Mouse (Mus musculus) CH12.LX (cell line): ENCODE data around the gene Aldh3b1. TPM values are rescaled to one million over a fixed set of nuclear protein-coding genes. Genes with fewer than 3 reads are reported as not detected.

ENCODE experiments used
- DNase-seq: peaks from one replicate; pipeline ENCODE4 v3.0.0-alpha.2; 2013; ENCODE audit errors: extremely low read depth
- H3K27ac ChIP-seq: 2 replicates; pipeline ENCODE4 v1.5.1; 2012; ENCODE audit warnings: low read depth, mild to moderate bottlenecking, control low read depth, moderate library complexity; ENCODE audit not compliant: insufficient read depth
- H3K27me3 ChIP-seq: replicated peaks from 2 replicates; pipeline ENCODE3; 2012; ENCODE audit warnings: inconsistent platforms
- H3K36me3 ChIP-seq, 2 experiments: replicated peaks in 1 of 2; 2 replicates each; pipeline versions ENCODE3 to v1.6.1; 2012; ENCODE audit warnings: inconsistent platforms in 1 of 2, low read length in 1 of 2, mild to moderate bottlenecking in 1 of 2, mixed read lengths in 1 of 2, moderate library complexity in 1 of 2; ENCODE audit not compliant: control insufficient read depth in 1 of 2, insufficient read depth in 1 of 2
- H3K4me1 ChIP-seq, 2 experiments: 2 replicates each; pipeline ENCODE4 v1.6.1; 2012; ENCODE audit warnings: inconsistent platforms in 1 of 2, moderate library complexity in 1 of 2; ENCODE audit not compliant: insufficient read depth in 2 of 2, control insufficient read depth in 1 of 2
- H3K4me2 ChIP-seq: 2 replicates; pipeline ENCODE4 v1.6.1; 2012; ENCODE audit warnings: low read depth, mild to moderate bottlenecking, control low read depth; ENCODE audit not compliant: poor library complexity, insufficient read depth, severe bottlenecking
- H3K4me3 ChIP-seq, 3 experiments: fragments of 150-350 bp in 1 of 3; sonication (generic) in 1 of 3; replicated peaks in 1 of 3; 2 replicates each; pipeline versions ENCODE3 to v1.5.1; 2011 to 2012; ENCODE audit warnings: low read depth in 2 of 3, low read length in 2 of 3, mild to moderate bottlenecking in 2 of 3, moderate library complexity in 2 of 3, control low read depth in 1 of 3, improper control_type of control experiment in 1 of 3, inconsistent platforms in 1 of 3, mixed read lengths in 1 of 3; ENCODE audit not compliant: poor library complexity in 1 of 3
- H3K79me2 ChIP-seq: replicated peaks from 2 replicates; pipeline ENCODE4 v1.6.1; 2012; ENCODE audit warnings: mild to moderate bottlenecking, moderate library complexity; ENCODE audit not compliant: control insufficient read depth, poor library complexity, insufficient read depth, severe bottlenecking; ENCODE audit errors: extremely low read depth
- H3K9ac ChIP-seq: 2 replicates; pipeline ENCODE4 v1.6.1; 2012; ENCODE audit warnings: low read depth, mild to moderate bottlenecking, control low read depth, moderate library complexity; ENCODE audit not compliant: insufficient read depth
- H3K9me3 ChIP-seq: replicated peaks from 2 replicates; pipeline ENCODE3; 2012; ENCODE audit warnings: low read length, inconsistent platforms, mixed read lengths
- BHLHE40 ChIP-seq: IDR thresholded peaks from 2 replicates; pipeline ENCODE4 v1.6.1; 2011; ENCODE audit warnings: mild to moderate bottlenecking, low read depth, low read length, improper control_type of control experiment
- CHD1 ChIP-seq: IDR thresholded peaks from 2 replicates; pipeline ENCODE4 v1.6.1; 2012; ENCODE audit warnings: low read depth, low read length, improper control_type of control experiment, inconsistent platforms
- CHD2 ChIP-seq: IDR thresholded peaks from 2 replicates; pipeline ENCODE4 v1.6.1; 2011; ENCODE audit warnings: low read length, improper control_type of control experiment
- CTCF ChIP-seq, 2 experiments: IDR thresholded peaks in 1 of 2; conservative IDR thresholded peaks in 1 of 2; 2 replicates each; pipeline ENCODE4 v1.5.1; 2011 to 2012; ENCODE audit warnings: low read depth in 2 of 2, low read length in 2 of 2, improper control_type of control experiment in 1 of 2, inconsistent platforms in 1 of 2, mild to moderate bottlenecking in 1 of 2, moderate library complexity in 1 of 2
- E2F4 ChIP-seq: IDR thresholded peaks from 2 replicates; pipeline ENCODE4 v1.6.1; 2011; ENCODE audit warnings: low read depth, low read length, improper control_type of control experiment; ENCODE audit not compliant: insufficient replicate concordance
- ELF1 ChIP-seq: IDR thresholded peaks from 2 replicates; pipeline ENCODE4 v1.6.1; 2014; ENCODE audit warnings: low read depth, mild to moderate bottlenecking, inconsistent platforms, low read length, improper control_type of control experiment
- EP300 ChIP-seq: IDR thresholded peaks from 2 replicates; pipeline ENCODE4 v1.6.1; 2011; ENCODE audit warnings: low read length, improper control_type of control experiment
- ETS1 ChIP-seq: conservative IDR thresholded peaks from 2 replicates; pipeline ENCODE4 v1.6.1; 2012; ENCODE audit warnings: low read depth, mild to moderate bottlenecking, inconsistent platforms, low read length, improper control_type of control experiment, moderate library complexity
- GABPA ChIP-seq: IDR thresholded peaks from 2 replicates; pipeline ENCODE4 v1.6.1; 2012; ENCODE audit warnings: low read depth, low read length, improper control_type of control experiment, inconsistent platforms; ENCODE audit not compliant: insufficient replicate concordance
- HCFC1 ChIP-seq: IDR thresholded peaks from 2 replicates; pipeline ENCODE4 v1.6.1; 2012; ENCODE audit warnings: low read depth, mild to moderate bottlenecking, inconsistent platforms, low read length, improper control_type of control experiment
- JUN ChIP-seq: IDR thresholded peaks from 2 replicates; pipeline ENCODE4 v1.6.1; 2011; ENCODE audit warnings: low read depth, mild to moderate bottlenecking, low read length, improper control_type of control experiment, moderate library complexity; ENCODE audit not compliant: insufficient read depth
- JUND ChIP-seq: conservative IDR thresholded peaks from 2 replicates; pipeline ENCODE4 v1.6.1; 2011; ENCODE audit warnings: low read depth, low read length, improper control_type of control experiment
- MAFK ChIP-seq: IDR thresholded peaks from 2 replicates; pipeline ENCODE4 v1.6.1; 2011; ENCODE audit warnings: low read length, improper control_type of control experiment; ENCODE audit not compliant: insufficient replicate concordance
- MAX ChIP-seq: IDR thresholded peaks from 2 replicates; pipeline ENCODE4 v1.6.1; 2011; ENCODE audit warnings: low read length, improper control_type of control experiment
- MAZ ChIP-seq: IDR thresholded peaks from 2 replicates; pipeline ENCODE4 v1.6.1; 2012; ENCODE audit warnings: low read depth, mild to moderate bottlenecking, inconsistent platforms, low read length, improper control_type of control experiment, moderate library complexity
- MEF2A ChIP-seq: IDR thresholded peaks from 2 replicates; pipeline ENCODE4 v1.6.1; 2014; ENCODE audit warnings: low read depth, mild to moderate bottlenecking, inconsistent platforms, low read length, improper control_type of control experiment, borderline replicate concordance
- MXI1 ChIP-seq: IDR thresholded peaks from 2 replicates; pipeline ENCODE4 v1.6.1; 2011; ENCODE audit warnings: mild to moderate bottlenecking, low read depth, low read length, improper control_type of control experiment
- MYC ChIP-seq: IDR thresholded peaks from 2 replicates; pipeline ENCODE4 v1.6.1; 2011; ENCODE audit warnings: low read depth, mild to moderate bottlenecking, improper control_type of control experiment, low read length
- NELFE ChIP-seq: IDR thresholded peaks from 2 replicates; pipeline ENCODE4 v1.6.1; 2011; ENCODE audit warnings: low read depth, low read length, improper control_type of control experiment
- NRF1 ChIP-seq: IDR thresholded peaks from 2 replicates; pipeline ENCODE4 v1.6.1; 2014; ENCODE audit warnings: low read depth, mild to moderate bottlenecking, inconsistent platforms, low read length, improper control_type of control experiment, moderate library complexity
- PAX5 ChIP-seq: IDR thresholded peaks from 2 replicates; pipeline ENCODE4 v1.6.1; 2012; ENCODE audit warnings: low read length, inconsistent platforms, mixed read lengths
- POLR2A ChIP-seq: IDR thresholded peaks from 2 replicates; pipeline ENCODE4 v1.6.1; 2011; ENCODE audit warnings: low read depth, mild to moderate bottlenecking, improper control_type of control experiment, low read length
- POLR2AphosphoS2 ChIP-seq: IDR thresholded peaks from 2 replicates; pipeline ENCODE4 v1.6.1; 2011; ENCODE audit warnings: low read depth, low read length, improper control_type of control experiment
- SIN3A ChIP-seq: IDR thresholded peaks from 2 replicates; pipeline ENCODE4 v1.6.1; 2012; ENCODE audit warnings: low read length, improper control_type of control experiment, inconsistent platforms
- SMC3 ChIP-seq: IDR thresholded peaks from 2 replicates; pipeline ENCODE4 v1.6.1; 2011; ENCODE audit warnings: low read depth, low read length, improper control_type of control experiment
- TCF12 ChIP-seq: IDR thresholded peaks from 2 replicates; pipeline ENCODE4 v1.6.1; 2014; ENCODE audit warnings: low read depth, mild to moderate bottlenecking, inconsistent platforms, low read length, improper control_type of control experiment
- USF2 ChIP-seq: conservative IDR thresholded peaks from 2 replicates; pipeline ENCODE4 v1.6.1; 2011; ENCODE audit warnings: low read depth, low read length, improper control_type of control experiment
- ZC3H11A ChIP-seq: IDR thresholded peaks from 2 replicates; pipeline ENCODE4 v1.6.1; 2012; ENCODE audit warnings: low read depth, mild to moderate bottlenecking, inconsistent platforms, low read length, improper control_type of control experiment
- ZMIZ1 ChIP-seq: IDR thresholded peaks from 2 replicates; pipeline ENCODE4 v1.6.1; 2012; ENCODE audit warnings: low read depth, mild to moderate bottlenecking, inconsistent platforms, low read length, improper control_type of control experiment
- dilution Hi-C: fragments of 300-500 bp; cut with MboI; formaldehyde crosslinking; loops from 2 replicates; pipeline ENCODE4 v1.14.3; 2020; ENCODE audit warnings: low sequenced_read_pairs; ENCODE audit not compliant: extremely low pct_unique_long_range_greater_than_20kb, extremely low pct_ligation_motif_present
- in situ Hi-C: fragments of 300-500 bp; cut with MboI; formaldehyde crosslinking; loops from 3 replicates; pipeline ENCODE4 v1.14.3; 2019; ENCODE audit warnings: low sequenced_read_pairs, low pct_ligation_motif_present, low pct_unique_long_range_greater_than_20kb, mixed read lengths
- polyA plus RNA-seq: library from polyadenylated mRNA; unstranded; fragments of >175 nt; gene quantifications from 2 replicates; pipeline ENCODE4 v1.2.1, GENCODE M21; 2012; ENCODE audit warnings: low read depth; ENCODE audit not compliant: insufficient read length
- total RNA-seq, 2 experiments: library from RNA; depleted of rRNA; stranded (reverse); fragments of 300-350 nt in 1 of 2; fragments of >200 nt in 1 of 2; gene quantifications; 2 replicates each; pipeline ENCODE4 v1.2.3; 2012 to 2014

The Aldh3b1 gene
- total and polyA plus RNA-seq, 3 experiments: 5.9 to 8.1 (median 8.1) TPM

DNA sequence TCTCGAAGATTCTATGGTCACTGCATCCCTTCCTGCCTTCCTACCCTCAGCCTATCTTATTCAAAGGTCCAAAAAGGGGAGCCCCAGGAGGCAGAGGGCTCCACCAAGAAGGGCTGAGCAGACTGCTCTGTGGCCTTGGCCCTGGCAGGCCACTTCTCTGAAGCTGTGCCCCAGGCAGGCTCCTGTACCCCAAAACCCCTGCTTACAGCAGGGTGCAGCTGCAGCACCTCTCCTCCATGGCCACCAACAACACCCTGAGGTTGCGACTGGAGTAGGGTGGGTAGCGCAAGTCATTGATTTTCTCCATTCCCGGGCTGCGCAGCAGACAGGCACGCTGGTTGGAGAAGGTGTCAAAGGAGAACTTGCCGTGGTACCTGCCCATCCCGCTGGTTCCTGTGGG, 15.9 kb downstream of the Aldh3b1 start:
- TF ChIP-seq SMC3: no peak
- TF ChIP-seq ZMIZ1: no peak
- TF ChIP-seq CHD2: no peak
- TF ChIP-seq SIN3A: no peak
- no peak for TF ChIP-seq CHD1
- no peak for TF ChIP-seq JUND
- TF ChIP-seq EP300: no peak
- no peak for TF ChIP-seq MYC
- no peak for TF ChIP-seq CTCF (conservative IDR thresholded peaks at IDR 0.05 in 1 of 2, IDR thresholded peaks at IDR 0.05 in 1 of 2; ENCODE audit: low read depth in 2 of 2, low read length in 2 of 2)
- TF ChIP-seq POLR2AphosphoS2: no peak
- no peak for TF ChIP-seq POLR2A
- no peak for TF ChIP-seq NRF1
- no peak for TF ChIP-seq BHLHE40
- no peak for TF ChIP-seq E2F4
- TF ChIP-seq JUN: no peak
- no peak for TF ChIP-seq MAX
- no peak for TF ChIP-seq MEF2A
- no peak for TF ChIP-seq ELF1
- no peak for TF ChIP-seq ZC3H11A
- TF ChIP-seq ETS1: no peak
- peaks cover 22 to 49% of the 10 kb centered on the region in 2 experiments for H3K36me3 ChIP-seq
- in situ Hi-C loops: no loop called here
- dilution Hi-C loops: no loop called here
- H3K4me1 ChIP-seq: peaks cover 14 to 37% of the 10 kb centered on the region in 2 experiments
- DNase-seq: no peak
- H3K79me2 ChIP-seq: 0 out of 2 replicates have a peak, but pooled peaks cover 7% of the 10 kb centered on the region
- no peaks in the 10 kb centered on the region for H3K9me3 ChIP-seq
- H3K4me2 ChIP-seq: peak overlapping the region; percentile 88
- H3K27ac ChIP-seq: 0 out of 2 replicates have a peak overlapping the region, but pooled peaks have one; percentile 10
- peak overlapping the region; percentile 98 for H3K9ac ChIP-seq
- H3K4me3 ChIP-seq: peak overlapping the region; percentile 73 to 81 (median 76)
- H3K27me3 ChIP-seq: no peaks in the 10 kb centered on the region

DNA sequence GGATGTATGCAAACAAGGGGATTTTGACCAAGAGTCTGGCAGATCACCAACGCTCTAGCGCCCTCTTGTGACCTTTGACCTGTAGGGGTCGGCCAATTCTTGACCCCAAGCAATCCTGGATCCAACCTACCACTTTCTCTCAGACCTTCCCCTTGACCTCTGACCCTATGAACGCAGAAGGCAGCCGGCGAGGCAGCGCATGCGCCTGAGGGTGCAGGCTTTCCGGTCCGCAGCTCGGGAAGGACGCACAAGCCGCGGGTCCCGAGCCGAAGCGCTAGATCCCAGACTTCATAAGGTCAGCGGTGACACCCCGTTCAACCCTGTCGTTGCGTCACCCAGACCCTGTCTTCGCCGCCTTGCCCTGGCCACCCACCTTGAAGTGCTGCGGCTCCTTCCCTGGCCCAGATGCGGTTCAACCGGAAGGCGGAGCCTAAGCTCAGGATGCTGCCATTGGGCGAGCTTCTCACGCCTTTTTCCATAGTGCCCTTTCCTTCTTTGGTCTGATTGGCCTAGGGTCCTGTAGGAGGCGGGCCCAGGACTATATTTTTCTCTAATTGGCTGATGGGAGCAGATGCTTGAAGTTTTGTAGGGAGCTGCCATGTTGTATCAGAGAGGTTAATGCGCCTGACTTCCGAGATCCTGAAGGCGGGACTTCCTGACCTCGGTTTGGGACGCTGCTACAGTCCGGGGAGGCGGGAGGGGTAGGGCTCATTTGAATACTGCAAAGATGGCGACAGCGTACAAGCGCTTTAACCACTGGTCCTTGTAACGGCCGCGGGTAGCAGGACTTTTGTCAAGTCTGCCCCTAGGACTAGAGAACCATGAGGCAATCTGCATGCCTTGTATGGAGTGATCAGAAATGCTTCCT, 17.0 kb downstream of the Aldh3b1 start, which contains the start of gene Ndufs8:
Gene Ndufs8 (minus strand): TSS at position 438 of the 868 bp plus-strand sequence.
- Histone ChIP-seq H3K79me2 (0 out of 2 replicates have a peak, but pooled peaks cover 7% of the 10 kb centered on the region), H3K9me3 (no peaks in the 10 kb centered on the region), H3K9ac (peak within 1 kb of the TSS; percentile 98), H3K36me3 (peaks cover 32 to 53% of the 10 kb centered on the region in 2 experiments), H3K27ac (peak within 1 kb of the TSS; percentile 75), H3K27me3 (no peaks in the 10 kb centered on the region), H3K4me1 (peaks cover 14 to 40% of the 10 kb centered on the region in 2 experiments), H3K4me3 (peak within 1 kb of the TSS; percentile 73 to 82 (median 81)), H3K4me2 (peak within 1 kb of the TSS; percentile 88)
- in situ Hi-C loops (no loop called here), dilution Hi-C loops (no loop called here)
- peak; percentile 99 for DNase-seq
- TF ChIP-seq JUND: no peak
- no peak for TF ChIP-seq BHLHE40
- peak in 1 of 2 experiments; percentile 60; a peak in 2 of 4 replicates for TF ChIP-seq CTCF (conservative IDR thresholded peaks at IDR 0.05 in 1 of 2, IDR thresholded peaks at IDR 0.05 in 1 of 2; ENCODE audit: low read depth in 2 of 2, low read length in 2 of 2)
- no peak for TF ChIP-seq MAFK
- no peak for TF ChIP-seq USF2
- peak; percentile 54; the same call in 1 of the 2 replicates for TF ChIP-seq MEF2A
- no peak for TF ChIP-seq ZC3H11A
- TF ChIP-seq ETS1: no peak; the same call in 1 of the 2 replicates
- TF ChIP-seq MAX: peak; percentile 45; the same call in 1 of the 2 replicates
- peak; percentile 80 for TF ChIP-seq NELFE
- TF ChIP-seq MAZ: peak; percentile 69; the same call in 1 of the 2 replicates
- TF ChIP-seq SMC3: peak; percentile 40
- TF ChIP-seq HCFC1: peak; percentile 90
- peak; percentile 90 for TF ChIP-seq TCF12
- peak; percentile 93 for TF ChIP-seq POLR2AphosphoS2
- no peak; the same call in none of the 2 replicates for TF ChIP-seq MXI1
- no peak; the same call in 1 of the 2 replicates for TF ChIP-seq GABPA
- TF ChIP-seq ZMIZ1: peak; percentile 44; the same call in 1 of the 2 replicates
- peak; percentile 84 for TF ChIP-seq CHD1
- TF ChIP-seq PAX5: no peak
